Mouse (Mus musculus) cortical plate, adult 2 months (tissue): ENCODE results near the gene Snx13.

Experiments
- CTCF ChIP-seq: fragments of 200-500 bp; IDR thresholded peaks from 2 replicates; pipeline ENCODE4 v1.5.1; 2011; ENCODE audit warnings: mild to moderate bottlenecking, control low read depth, low read length; ENCODE audit not compliant: insufficient read depth; ENCODE audit errors: extremely low read depth
- POLR2A ChIP-seq: fragments of 200-500 bp; IDR thresholded peaks from 2 replicates; pipeline ENCODE4 v1.6.1; 2011; ENCODE audit warnings: mild to moderate bottlenecking, low read length, control low read depth; ENCODE audit not compliant: insufficient read depth; ENCODE audit errors: extremely low read depth

DNA sequence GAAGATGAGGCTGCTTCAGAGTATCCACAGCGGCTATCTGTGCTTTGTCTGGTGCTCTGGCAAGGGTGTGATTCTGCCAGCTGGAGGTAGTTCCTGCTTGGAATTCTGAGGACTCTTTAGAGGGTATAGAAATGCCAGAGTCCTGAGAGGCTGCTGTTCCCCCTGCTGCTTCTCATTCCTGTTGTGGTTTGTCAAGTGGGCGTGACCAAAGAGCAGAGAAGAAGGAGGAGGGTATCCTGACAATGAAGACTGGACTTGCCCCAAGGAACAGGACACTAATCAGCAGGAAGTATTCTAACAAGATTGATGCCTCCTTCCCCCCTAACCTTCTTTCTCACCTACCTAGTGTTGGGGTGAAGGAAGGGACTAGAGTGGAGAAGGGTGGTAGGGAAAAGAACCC is 33.0 kb upstream of the Snx13 start:
- no peak for TF ChIP-seq POLR2A
- TF ChIP-seq CTCF: no peak
